Mouse (Mus musculus): ENCODE measurements around the gene Plxna4. TPM values are rescaled to one million over a fixed set of nuclear protein-coding genes. Genes with fewer than 3 reads are reported as not detected.
"Not testable (repeated sequence)": the region's sequence is repeated elsewhere in the genome, so short reads cannot be mapped to it uniquely, and the experiment has no call there.

The Plxna4 gene
- total RNA-seq, 4 experiments from 2014 or later = 57.8 to 67.8 (median 62.9) TPM

DNA sequence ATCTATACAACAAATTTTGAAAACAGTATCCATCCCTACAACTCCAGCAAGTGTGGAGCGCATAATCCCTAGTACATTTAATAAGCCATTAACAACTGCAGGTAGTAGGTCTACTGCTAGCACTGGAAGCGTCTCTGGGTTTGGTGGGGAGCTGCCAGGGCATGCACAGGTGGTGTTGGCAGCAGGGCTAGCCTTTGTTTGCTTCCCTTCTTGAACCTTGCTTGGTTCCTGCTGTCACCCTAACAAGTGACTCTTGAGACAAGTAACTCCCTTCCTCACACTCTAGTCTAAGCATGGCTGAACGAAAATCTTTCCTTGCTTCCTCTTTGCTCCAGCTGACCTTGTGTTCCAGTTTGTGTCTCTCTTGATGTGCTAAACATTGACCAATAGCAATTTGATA is 44.0 kb downstream of the Plxna4 start:
- DNase-seq (ENCODE audit: low spot score in 2 of 2) = no peak

DNA sequence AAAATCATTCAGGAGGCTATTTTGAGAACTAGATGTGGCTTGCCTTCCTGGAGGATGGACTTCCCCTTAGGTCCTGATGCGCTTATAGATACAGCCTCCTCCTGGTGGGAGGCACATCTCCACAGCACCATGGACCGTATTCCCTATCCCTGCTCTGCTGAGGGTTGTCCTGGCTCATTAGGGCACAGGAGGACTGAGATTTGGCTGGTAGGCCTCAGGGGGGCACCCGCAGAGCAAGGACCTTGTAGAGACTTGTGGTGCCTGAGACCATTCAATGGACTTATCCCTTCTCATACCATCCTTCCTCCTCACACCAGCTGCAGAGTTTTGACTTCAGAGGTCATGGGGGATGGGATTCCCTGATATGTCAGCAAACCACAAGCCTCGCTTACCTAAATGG is 47.8 kb downstream of the Plxna4 start:
- DNase-seq (ENCODE audit: low spot score in 2 of 2) = no peak

- no peak for DNase-seq (ENCODE audit: low spot score in 2 of 2)
Observed at GRCm38 (mm10) chr6:32533962-32534740, 53.8 kb downstream of the Plxna4 start.

DNA sequence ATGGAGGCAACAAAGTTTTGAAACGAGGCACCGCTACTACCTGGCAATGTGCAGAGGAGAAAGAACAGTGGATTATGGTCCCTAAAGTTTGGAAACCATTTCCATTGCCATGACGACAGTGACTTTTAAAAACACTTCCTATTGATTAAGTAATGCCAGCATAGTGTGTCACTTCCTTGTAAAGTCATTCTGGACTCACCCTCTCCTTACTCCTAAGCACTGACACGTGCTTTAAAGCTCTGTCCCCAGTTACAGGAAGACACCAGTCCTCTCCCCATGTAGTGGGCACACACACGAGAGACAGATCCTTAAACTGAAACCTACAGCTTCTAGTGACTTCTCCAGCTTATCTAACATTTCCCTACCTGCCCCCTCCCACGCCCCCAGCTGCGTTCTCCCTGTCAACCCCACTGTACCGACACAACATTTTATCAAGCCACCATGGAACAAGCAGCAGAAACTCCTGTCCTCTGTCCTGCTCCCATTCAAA is 59.9 kb downstream of the Plxna4 start:
- DNase-seq (ENCODE audit: low spot score in 2 of 2) = no peak

GRCm38 (mm10) chr6:32527518-32527917 is 60.5 kb downstream of the Plxna4 start:
- DNase-seq (ENCODE audit: low spot score in 2 of 2) = no peak

DNA sequence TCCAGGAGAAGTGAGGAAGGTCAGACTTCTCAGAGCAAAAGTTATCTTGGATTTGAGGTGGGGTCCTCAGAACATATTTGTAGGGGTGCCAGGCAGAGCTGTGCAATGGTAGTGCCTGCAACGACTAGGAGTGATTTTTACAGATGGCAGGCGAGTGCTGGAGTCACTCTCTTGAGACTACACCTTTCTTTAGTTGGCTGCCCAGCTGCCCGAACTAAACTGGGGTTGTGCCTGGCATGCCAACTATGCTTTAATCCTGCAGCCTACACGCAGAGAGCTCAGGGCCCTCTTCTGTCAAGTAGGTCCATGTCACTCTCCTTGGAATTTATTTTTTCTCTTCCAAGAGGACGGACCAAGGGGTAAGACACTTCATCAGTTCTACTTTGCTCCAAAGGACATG is 61.2 kb downstream of the Plxna4 start:
- no peak for DNase-seq (ENCODE audit: low spot score in 2 of 2)

DNA sequence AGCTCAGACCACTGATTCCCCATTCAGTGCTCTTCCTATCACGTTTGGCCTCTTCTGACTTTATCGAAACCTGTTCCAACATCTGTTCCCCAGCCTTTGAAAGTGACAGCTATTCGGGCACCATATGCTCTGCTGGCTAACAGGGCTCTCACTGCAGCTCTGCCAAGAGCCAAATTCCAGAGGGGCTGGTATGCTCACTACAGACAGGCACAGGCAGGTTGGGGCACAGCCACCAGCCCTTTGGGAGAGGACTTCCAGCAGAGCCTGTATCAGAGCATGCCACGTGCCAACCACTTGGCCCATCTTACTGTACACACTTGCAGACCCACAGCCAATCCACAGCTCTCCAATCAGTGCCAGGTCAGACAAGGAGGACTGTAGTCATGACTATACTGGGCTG is 67.9 kb downstream of the Plxna4 start:
- DNase-seq (ENCODE audit: low spot score in 2 of 2) = no peak

- DNase-seq (ENCODE audit: low spot score in 2 of 2) = no peak
Observed at GRCm38 (mm10) chr6:32518617-32519016, 69.4 kb downstream of the Plxna4 start.

DNA sequence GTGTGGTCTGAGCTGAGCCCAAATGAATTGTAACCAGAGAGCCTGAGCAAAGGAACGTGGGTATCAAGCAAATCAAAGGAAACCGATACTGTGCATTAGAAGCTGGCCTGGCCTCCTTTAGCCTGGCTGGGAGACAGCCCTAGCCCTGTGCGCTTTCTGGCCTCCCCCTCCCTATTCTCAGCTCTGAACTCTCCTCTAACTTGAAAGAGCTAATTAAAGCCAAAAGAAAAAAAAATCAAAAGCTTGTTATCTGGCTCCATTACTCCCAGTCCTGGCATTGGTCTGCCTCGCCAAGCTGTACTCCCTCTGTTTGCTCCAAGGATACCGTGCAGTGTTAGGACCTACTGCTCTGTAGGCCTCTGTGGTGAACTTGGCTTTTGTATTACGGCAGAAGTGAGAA is 73.9 kb downstream of the Plxna4 start:
- DNase-seq (ENCODE audit: low spot score in 2 of 2) = no peak

DNA sequence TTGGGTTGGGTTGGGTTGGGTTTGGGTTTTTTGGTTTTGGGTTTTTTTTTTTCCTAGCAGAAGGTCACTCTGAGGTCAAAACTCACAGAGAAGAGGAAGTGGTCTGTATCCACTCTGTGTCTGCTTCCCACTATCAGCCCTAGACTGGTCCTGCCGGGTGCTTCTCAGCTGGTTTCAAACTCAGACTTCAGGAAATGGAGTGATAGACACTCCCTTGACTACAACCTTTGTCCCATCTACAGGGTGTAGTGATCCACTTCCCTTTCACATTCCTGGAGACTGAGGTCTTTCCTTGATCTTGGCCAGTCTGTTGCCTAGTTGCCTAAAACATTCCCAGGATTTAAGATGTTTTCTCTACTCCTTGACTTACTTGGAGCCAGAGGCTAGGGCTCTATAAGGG is 76.0 kb downstream of the Plxna4 start:
- DNase-seq (ENCODE audit: low spot score in 2 of 2) = no peak

GRCm38 (mm10) chr6:32510924-32511323 is 77.1 kb downstream of the Plxna4 start:
- no peak for DNase-seq (ENCODE audit: low spot score in 2 of 2)

DNA sequence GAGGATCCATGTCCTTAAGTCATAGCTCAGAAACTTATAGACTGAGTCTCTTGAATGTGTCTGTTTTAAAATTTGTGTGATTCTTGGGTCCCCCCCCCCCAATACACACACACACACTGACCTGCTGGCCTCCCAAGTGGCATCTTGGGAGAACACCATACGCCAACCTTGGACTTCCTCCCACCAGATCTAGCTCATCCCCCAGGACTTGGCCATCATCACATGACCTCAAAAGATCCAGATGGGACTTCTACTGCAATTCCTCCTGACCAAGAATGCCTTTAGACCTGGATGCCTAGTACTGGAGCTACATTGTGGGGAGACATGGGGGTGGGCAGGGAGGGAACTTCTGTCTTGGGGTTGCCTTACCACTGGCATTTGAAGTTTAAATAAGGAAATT is 77.5 kb downstream of the Plxna4 start:
- DNase-seq (ENCODE audit: low spot score in 2 of 2) = no peak

DNA sequence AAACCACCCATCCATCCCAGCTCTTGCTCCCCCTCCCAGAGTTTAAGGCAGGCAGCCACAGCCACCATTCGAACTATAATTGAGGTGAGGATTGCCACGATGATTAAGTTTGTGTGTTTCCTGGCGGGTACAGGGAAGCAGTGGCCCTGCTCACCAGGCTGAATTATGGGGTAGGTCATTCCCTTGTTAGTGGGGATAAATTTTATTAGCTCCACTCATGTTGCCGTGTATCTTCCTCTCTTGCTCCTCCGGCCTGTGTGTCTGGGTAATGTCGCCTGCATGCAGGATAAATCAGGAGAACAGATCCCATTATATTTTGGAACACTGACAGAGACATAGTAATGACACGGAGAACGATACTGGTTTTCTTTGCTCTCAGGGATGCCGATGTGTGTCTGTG is 78.9 kb downstream of the Plxna4 start:
- DNase-seq (ENCODE audit: low spot score in 2 of 2) = no peak

GRCm38 (mm10) chr6:32504963-32505362 is 83.0 kb downstream of the Plxna4 start:
- DNase-seq (ENCODE audit: low spot score in 2 of 2) = no peak

- DNase-seq (ENCODE audit: low spot score in 2 of 2) = not testable (repeated sequence)
Observed at GRCm38 (mm10) chr6:32501186-32501585, 86.8 kb downstream of the Plxna4 start.

GRCm38 (mm10) chr6:32498106-32498505 is 89.9 kb downstream of the Plxna4 start:
- DNase-seq (ENCODE audit: low spot score in 2 of 2) = no peak

- DNase-seq (ENCODE audit: low spot score in 2 of 2) = no peak
Observed at GRCm38 (mm10) chr6:32496109-32496508, 91.9 kb downstream of the Plxna4 start.

DNA sequence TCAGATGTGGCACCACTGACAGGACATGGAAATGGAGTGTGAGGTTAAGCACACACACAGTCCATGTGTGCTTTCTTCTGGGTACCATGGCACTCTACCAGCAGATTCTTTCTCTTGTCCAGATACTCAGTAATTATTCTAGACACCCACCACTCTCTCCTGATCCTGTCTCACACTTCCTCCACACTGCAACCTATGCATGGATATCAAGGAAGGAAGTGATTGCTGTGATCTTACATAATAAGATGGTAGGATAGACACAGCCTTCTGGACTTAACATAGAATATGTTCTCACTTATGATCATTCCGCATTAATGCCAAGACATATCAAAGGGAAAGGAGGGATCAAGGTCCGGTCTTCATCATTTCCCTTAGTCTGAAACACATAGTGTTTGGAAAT is 92.5 kb downstream of the Plxna4 start:
- no peak for DNase-seq (ENCODE audit: low spot score in 2 of 2)

- no peak for DNase-seq (ENCODE audit: low spot score in 2 of 2)
Observed at GRCm38 (mm10) chr6:32493557-32493956, 94.4 kb downstream of the Plxna4 start.

DNA sequence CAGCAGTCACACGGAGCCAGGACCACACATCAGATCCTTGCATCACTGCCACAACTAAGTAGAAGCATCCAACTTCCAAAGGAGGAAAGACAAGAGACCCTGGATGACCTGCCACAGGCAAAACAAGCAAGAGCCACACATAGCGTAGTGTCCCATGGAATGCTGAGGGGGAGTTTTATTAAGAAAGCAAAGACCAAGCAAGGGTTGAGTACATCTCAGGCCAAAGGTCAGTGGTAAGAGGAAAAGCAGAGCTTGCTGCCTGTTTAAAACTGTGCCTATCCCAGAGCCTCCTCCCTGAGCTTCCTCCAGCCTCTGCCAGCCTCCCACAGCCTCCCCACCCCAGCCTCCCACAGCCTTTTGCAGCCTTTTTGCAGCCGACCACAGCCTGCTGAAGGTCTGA is 100.9 kb downstream of the Plxna4 start:
- no peak for DNase-seq (ENCODE audit: low spot score in 2 of 2)

GRCm38 (mm10) chr6:32482469-32482868 is 105.5 kb downstream of the Plxna4 start:
- no peak for DNase-seq (ENCODE audit: low spot score in 2 of 2)

- DNase-seq (ENCODE audit: low spot score in 2 of 2) = no peak
Observed at GRCm38 (mm10) chr6:32480741-32481140, 107.3 kb downstream of the Plxna4 start.

GRCm38 (mm10) chr6:32479765-32480164 is 108.2 kb downstream of the Plxna4 start:
- no peak for DNase-seq (ENCODE audit: low spot score in 2 of 2)
